Mouse (Mus musculus): ENCODE results near the gene Ptges2.

DNA sequence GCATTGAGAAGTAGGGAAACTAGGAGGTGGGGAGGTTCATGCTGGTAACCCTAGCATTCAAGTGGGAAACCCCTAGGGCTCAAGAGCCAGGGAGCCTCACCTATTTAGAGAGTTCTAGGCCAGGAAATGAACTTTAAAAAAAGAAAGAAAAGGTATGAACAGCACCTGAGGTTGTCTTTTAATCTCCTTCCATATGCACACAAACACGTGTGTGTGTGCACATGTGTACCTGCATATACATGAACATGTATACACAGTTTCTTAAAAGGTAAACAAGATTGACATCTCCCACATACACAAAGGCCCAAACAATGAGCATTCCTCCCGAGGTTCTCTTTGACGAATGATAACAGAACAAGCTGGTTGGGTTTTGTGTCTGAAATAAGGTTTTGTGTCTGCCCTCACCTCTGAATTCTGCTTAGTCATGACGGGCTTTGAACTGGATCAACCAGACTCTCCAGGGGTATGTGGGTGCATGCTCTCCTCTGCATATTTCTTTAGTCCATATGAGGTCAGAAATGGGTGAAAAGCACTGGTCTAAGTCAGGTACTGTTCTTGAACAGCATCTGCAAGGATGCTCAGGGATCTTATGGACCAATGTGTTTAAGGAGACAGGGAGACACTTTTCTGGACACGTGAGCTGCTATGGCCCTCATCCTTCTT, 58.1 kb downstream of the Ptges2 start:
- no peak for TF ChIP-seq CTCF (conservative IDR thresholded peaks at IDR 0.05; ENCODE audit: low read length)
- TF ChIP-seq POU5F1 (IDR thresholded peaks at IDR 0.05; ENCODE audit: borderline replicate concordance, low read length) = no peak

All from E14TG2a.4 (cell line).